Mouse (Mus musculus): ENCODE data around the gene Usp34.
A peak's percentile ranks its signal among the peaks of the same experiment; 100 is the strongest.

DNA sequence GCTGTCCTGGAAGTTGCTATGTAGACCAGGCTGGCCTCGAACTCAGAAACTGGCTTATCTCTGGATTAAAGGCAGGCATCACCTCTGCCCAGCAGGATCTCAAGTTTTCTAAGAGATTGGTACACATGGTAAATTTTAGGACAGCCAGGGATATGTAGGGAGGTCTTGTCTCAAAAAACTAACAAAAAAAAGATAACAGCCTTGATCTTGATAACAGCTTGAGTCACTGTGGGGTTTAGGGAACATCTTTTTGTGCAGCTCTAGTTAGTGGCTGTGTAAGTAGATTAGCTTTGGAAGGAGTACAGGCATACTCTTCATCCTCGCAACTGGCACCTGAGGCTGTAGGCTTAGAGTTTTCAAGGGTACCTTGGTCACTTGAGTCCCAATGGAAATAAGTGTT lies 9.3 kb upstream of the Usp34 start:
- no peak for TF ChIP-seq CHD1 (IDR thresholded peaks at IDR 0.05; ENCODE audit: low read depth, low read length)
- no peak for TF ChIP-seq ZC3H11A (IDR thresholded peaks at IDR 0.05; ENCODE audit: low read depth, low read length)
- TF ChIP-seq MAZ (IDR thresholded peaks at IDR 0.05; ENCODE audit: low read depth, low read length) = no peak
- TF ChIP-seq TAL1 (IDR thresholded peaks at IDR 0.05; ENCODE audit: low read length) = 0 out of 2 replicates have a peak, but pooled peaks have one; percentile 5
- TF ChIP-seq EP300 (IDR thresholded peaks at IDR 0.05; ENCODE audit: low read depth in 1 of 2, low read length in 2 of 2) = peak in 1 of 2 experiments; percentile 41; a peak in 1 of 4 replicates
- no peak for TF ChIP-seq MXI1 (IDR thresholded peaks at IDR 0.05; ENCODE audit: low read depth, low read length)
- no peak for TF ChIP-seq POLR2A (IDR thresholded peaks at IDR 0.05; ENCODE audit: control insufficient read depth in 1 of 2, insufficient read depth in 1 of 2, low read depth in 1 of 2, low read length in 2 of 2, poor library complexity in 1 of 2)
- TF ChIP-seq CTCF (IDR thresholded peaks at IDR 0.05 in 2 of 3, conservative IDR thresholded peaks at IDR 0.05 in 1 of 3; ENCODE audit: control insufficient read depth in 1 of 3, insufficient read depth in 1 of 3, low read depth in 2 of 3, low read length in 3 of 3, poor library complexity in 1 of 3, severe bottlenecking in 1 of 3) = no peak
- 0 out of 2 replicates have a peak, but pooled peaks have one; percentile 20 for TF ChIP-seq ZNF384 (IDR thresholded peaks at IDR 0.05; ENCODE audit: low read depth, low read length)
- TF ChIP-seq GABPA (IDR thresholded peaks at IDR 0.05; ENCODE audit: low read depth, low read length) = no peak
- no peak for TF ChIP-seq MAFK (IDR thresholded peaks at IDR 0.05; ENCODE audit: borderline replicate concordance, low read depth, low read length)

All from MEL (cell line).